Mouse (Mus musculus): Measurements from ENCODE around the gene Ino80d. TPM values are rescaled to one million over a fixed set of nuclear protein-coding genes. Genes with fewer than 3 reads are reported as not detected.

Gene Ino80d
- polyA plus RNA-seq, 1 experiment: 0.26 TPM

DNA sequence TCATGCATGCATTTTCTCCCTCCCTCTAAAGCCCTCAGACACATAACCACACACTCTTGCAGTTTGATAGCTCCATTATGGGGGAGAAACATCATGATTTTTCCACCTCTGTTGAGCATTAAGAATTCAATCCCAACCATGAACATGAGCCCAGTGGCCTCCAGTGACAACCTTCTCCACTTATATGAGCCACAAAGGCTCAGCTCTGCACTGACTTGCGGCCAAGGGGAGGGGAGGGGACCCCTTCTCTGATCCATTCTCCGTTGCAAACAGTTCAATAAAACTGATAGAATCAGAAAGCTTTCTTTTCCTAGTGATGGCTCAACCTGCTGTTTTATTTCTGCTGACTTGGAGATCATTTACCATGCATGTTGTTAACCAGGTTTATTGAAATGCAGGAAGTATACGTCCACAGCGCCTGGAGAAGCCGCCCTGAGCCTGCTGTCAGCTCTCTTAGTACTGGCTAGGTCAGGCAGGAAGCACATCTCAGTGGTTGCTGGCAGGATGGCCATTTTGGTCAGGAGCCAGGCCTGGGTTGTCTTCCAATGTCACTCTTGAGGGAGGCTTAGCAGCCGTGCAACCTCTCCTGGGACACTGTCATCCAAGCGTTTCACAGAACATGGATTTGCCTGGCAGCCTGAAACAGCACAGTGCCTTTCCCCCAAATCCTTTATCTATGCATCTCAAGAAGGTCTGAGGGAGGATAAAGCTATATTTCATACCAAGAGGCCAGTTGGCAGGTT is 163.2 kb downstream of the Ino80d start:
- Histone ChIP-seq H3K4me3 (replicated peaks) (no peak overlapping the region), H3K9me3 (ENCODE audit: control insufficient read depth, low read length) (no peaks in the 10 kb centered on the region), H3K27me3 (ENCODE audit: control insufficient read depth) (no peaks in the 10 kb centered on the region), H3K4me1 (ENCODE audit: control insufficient read depth) (no peaks in the 10 kb centered on the region), H3K36me3 (ENCODE audit: control insufficient read depth) (no peaks in the 10 kb centered on the region)
- TF ChIP-seq TAL1 (IDR thresholded peaks at IDR 0.05; ENCODE audit: low read length) (no peak), GATA1 (IDR thresholded peaks at IDR 0.05; ENCODE audit: low read length) (no peak)

DNA sequence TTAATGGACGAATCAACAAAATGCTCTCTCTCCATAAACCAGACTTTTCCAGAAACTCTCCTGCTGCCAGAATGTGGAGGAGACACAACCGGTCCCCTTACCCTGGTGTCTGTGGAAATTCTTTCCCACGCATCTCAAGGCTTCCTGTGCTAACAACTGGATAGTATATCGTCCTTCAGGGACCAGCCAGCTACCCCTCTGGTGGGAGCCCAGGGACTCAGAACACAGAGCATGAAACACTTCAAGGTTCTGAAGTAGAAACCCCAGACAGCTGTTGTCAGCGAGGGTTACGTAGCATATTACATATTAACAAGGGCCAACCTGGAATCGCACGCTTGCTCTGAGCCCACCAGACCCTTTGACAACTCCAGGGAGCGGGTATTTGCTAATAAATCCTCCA is 163.9 kb downstream of the Ino80d start:
- H3K36me3 ChIP-seq (ENCODE audit: control insufficient read depth): no peaks in the 10 kb centered on the region
- H3K27me3 ChIP-seq (ENCODE audit: control insufficient read depth): no peaks in the 10 kb centered on the region
- no peaks in the 10 kb centered on the region for H3K9me3 ChIP-seq (ENCODE audit: control insufficient read depth, low read length)
- no peak overlapping the region for H3K4me3 ChIP-seq (replicated peaks)
- TF ChIP-seq GATA1 (IDR thresholded peaks at IDR 0.05; ENCODE audit: low read length): no peak
- TF ChIP-seq TAL1 (IDR thresholded peaks at IDR 0.05; ENCODE audit: low read length): no peak
- no peaks in the 10 kb centered on the region for H3K4me1 ChIP-seq (ENCODE audit: control insufficient read depth)

DNA sequence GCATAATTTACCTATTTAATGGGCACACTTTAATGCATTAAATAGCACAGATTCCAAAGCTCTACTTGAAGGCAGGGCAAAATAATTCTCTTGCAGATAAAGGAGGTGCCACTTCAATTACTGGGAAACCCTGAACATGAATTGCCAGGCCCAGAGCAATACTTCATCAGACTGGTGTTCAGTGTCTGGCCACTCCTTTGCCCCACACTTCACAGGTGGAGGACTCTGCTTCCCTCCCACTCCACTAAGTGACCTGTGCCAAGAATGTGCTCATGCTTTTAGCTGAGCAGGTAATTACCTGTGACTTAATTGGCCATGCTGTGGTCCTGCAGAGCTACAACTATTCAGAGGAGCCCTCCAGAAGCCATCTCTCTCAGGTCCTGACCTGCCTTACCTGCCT is 166.7 kb downstream of the Ino80d start:
- H3K36me3 ChIP-seq (ENCODE audit: control insufficient read depth): no peaks in the 10 kb centered on the region
- TF ChIP-seq GATA1 (IDR thresholded peaks at IDR 0.05; ENCODE audit: low read length) (no peak), TAL1 (IDR thresholded peaks at IDR 0.05; ENCODE audit: low read length) (no peak)
- no peak overlapping the region for H3K4me3 ChIP-seq (replicated peaks)
- H3K4me1 ChIP-seq (ENCODE audit: control insufficient read depth): no peaks in the 10 kb centered on the region
- no peaks in the 10 kb centered on the region for H3K9me3 ChIP-seq (ENCODE audit: control insufficient read depth, low read length)
- H3K27me3 ChIP-seq (ENCODE audit: control insufficient read depth): no peaks in the 10 kb centered on the region

DNA sequence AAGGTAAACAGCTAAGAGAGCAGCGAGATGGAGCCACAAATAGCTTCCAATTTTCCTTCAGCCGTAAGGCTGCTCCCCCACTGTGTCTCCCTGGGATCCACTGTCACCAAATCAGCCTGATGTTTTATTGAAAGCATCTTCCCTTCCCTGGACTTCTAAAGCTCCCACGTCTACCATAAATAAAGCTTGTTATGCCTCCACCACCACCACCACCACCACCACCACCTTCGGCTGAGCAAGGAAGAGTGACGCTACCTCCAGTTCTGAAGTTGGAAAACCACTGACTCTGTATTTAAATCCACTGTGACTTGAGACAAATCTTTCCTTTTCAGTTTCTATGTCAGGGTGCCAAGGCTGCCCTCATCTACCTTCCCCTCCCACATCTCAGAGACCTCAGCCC is 167.5 kb downstream of the Ino80d start:
- H3K27me3 ChIP-seq (ENCODE audit: control insufficient read depth): no peaks in the 10 kb centered on the region
- no peak overlapping the region for H3K4me3 ChIP-seq (replicated peaks)
- no peaks in the 10 kb centered on the region for H3K9me3 ChIP-seq (ENCODE audit: control insufficient read depth, low read length)
- TF ChIP-seq GATA1 (IDR thresholded peaks at IDR 0.05; ENCODE audit: low read length) (no peak), TAL1 (IDR thresholded peaks at IDR 0.05; ENCODE audit: low read length) (no peak)
- no peaks in the 10 kb centered on the region for H3K36me3 ChIP-seq (ENCODE audit: control insufficient read depth)
- no peaks in the 10 kb centered on the region for H3K4me1 ChIP-seq (ENCODE audit: control insufficient read depth)

DNA sequence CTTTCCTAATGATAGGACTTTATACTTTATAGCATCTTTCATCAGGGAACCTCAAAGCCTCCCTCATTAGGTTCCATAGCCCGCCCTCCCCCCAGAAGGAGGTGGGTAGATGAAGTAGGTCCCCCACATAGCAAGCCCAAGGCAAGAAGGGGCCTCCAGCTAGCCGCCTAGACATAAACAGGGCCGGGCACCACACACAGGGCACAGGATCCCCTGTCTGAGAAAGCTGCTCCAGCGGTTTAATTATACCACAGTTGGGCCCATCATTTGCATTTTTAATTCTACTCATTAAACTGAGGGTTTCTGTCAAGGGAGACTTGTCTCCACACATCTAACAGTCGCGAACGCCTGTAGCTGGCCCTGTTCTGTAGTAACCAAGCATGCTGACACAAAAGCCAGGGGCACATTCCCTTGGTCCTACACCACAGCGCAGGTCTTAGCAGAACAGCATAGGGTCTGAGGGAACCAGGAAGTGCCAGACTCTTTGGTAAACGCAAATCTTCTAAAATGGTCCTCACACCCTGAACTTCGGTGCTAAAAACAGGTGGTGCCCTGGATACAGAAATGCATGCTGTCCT is 179.6 kb downstream of the Ino80d start:
- H3K9me3 ChIP-seq (ENCODE audit: control insufficient read depth, low read length): no peaks in the 10 kb centered on the region
- no peak for TF ChIP-seq TAL1 (IDR thresholded peaks at IDR 0.05; ENCODE audit: low read length)
- no peak for TF ChIP-seq GATA1 (IDR thresholded peaks at IDR 0.05; ENCODE audit: low read length)
- no peaks in the 10 kb centered on the region for H3K36me3 ChIP-seq (ENCODE audit: control insufficient read depth)
- no peak overlapping the region for H3K4me3 ChIP-seq (replicated peaks)
- no peaks in the 10 kb centered on the region for H3K27me3 ChIP-seq (ENCODE audit: control insufficient read depth)
- H3K4me1 ChIP-seq (ENCODE audit: control insufficient read depth): no peaks in the 10 kb centered on the region

DNA sequence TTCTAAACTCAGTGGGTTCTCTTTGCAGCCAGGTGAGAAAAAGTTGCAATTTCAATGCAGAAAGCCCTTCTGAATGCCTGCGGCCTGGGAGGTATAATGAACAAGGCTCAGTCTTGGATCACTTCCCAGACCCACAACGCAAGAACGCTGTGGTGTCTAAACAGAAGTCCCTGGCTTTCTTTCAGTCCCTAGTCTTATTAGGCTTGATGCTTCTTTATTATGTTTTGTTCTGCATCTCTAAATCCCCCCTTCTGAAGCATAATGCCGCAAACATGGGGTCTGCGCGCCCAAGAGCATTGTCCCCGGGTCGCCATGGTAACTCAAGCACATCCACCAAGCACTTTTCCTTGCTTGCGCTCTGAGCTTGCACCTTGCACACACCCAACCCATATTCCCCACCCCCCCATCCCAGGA is 180.4 kb downstream of the Ino80d start:
- H3K4me3 ChIP-seq (replicated peaks): no peak overlapping the region
- no peaks in the 10 kb centered on the region for H3K36me3 ChIP-seq (ENCODE audit: control insufficient read depth)
- H3K27me3 ChIP-seq (ENCODE audit: control insufficient read depth): no peaks in the 10 kb centered on the region
- no peaks in the 10 kb centered on the region for H3K4me1 ChIP-seq (ENCODE audit: control insufficient read depth)
- H3K9me3 ChIP-seq (ENCODE audit: control insufficient read depth, low read length): no peaks in the 10 kb centered on the region
- TF ChIP-seq GATA1 (IDR thresholded peaks at IDR 0.05; ENCODE audit: low read length) (no peak), TAL1 (IDR thresholded peaks at IDR 0.05; ENCODE audit: low read length) (no peak)

DNA sequence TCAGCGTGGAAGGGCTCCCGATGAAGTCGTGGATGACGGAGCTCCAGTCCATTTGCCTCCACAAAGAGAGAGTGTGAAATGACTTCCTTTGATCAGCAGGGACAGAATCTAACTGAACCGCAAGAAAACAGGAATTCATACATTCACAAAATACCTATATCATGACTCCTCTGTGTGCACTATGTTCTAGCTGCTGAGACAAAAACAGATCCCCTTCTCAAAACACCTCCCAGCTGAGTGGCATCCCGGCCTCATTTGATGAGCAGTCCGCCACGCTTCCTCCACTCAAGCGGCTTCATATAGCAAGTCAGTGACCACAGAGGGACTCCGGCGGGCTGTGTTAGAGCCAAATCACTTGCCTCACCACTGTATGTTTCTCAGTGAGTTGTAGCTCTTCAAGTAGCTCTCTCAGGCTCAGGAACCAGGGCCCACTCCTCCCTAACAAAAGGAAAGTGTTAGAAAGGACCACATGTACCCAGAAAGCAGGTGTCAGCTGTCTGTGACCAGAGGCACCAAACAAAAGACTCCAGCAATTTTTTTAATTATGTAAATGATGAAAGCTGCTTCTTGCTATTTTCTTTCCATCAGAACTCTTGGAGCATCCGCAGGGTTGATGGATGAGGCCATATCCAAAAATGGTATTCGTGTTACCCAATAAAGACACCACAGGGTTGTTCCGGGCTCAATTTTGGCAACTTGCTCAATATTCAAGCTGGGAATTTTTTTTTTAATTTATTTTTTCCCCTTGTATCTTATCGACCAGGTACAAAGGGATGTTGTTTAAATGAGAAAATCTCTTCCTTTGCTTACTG is 181.0 kb downstream of the Ino80d start:
- no peak overlapping the region for H3K4me3 ChIP-seq (replicated peaks)
- H3K27me3 ChIP-seq (ENCODE audit: control insufficient read depth): no peaks in the 10 kb centered on the region
- no peak for TF ChIP-seq TAL1 (IDR thresholded peaks at IDR 0.05; ENCODE audit: low read length)
- no peak for TF ChIP-seq GATA1 (IDR thresholded peaks at IDR 0.05; ENCODE audit: low read length)
- no peaks in the 10 kb centered on the region for H3K36me3 ChIP-seq (ENCODE audit: control insufficient read depth)
- H3K4me1 ChIP-seq (ENCODE audit: control insufficient read depth): no peaks in the 10 kb centered on the region
- H3K9me3 ChIP-seq (ENCODE audit: control insufficient read depth, low read length): no peaks in the 10 kb centered on the region

DNA sequence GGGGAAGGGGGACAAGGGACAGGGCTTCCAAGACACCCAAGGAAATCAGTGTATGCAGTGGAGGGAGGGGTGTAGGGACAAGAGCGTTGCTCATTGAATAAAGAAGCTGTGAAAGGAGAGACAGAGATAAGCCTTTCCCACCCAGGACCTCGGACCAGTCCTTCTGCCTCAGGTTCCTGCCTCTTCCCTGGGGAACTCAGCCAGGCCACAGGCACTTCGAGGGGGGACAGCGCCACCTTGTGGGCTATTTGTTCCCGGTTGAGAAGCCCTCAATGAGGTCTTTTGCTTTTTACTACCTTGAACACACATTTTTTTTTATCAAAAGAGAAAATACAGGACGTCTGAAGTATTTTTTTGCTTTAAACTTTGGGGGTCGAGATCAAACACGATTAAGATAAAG is 185.0 kb downstream of the Ino80d start:
- Histone ChIP-seq H3K4me3 (replicated peaks) (no peak overlapping the region), H3K36me3 (ENCODE audit: control insufficient read depth) (no peaks in the 10 kb centered on the region)

DNA sequence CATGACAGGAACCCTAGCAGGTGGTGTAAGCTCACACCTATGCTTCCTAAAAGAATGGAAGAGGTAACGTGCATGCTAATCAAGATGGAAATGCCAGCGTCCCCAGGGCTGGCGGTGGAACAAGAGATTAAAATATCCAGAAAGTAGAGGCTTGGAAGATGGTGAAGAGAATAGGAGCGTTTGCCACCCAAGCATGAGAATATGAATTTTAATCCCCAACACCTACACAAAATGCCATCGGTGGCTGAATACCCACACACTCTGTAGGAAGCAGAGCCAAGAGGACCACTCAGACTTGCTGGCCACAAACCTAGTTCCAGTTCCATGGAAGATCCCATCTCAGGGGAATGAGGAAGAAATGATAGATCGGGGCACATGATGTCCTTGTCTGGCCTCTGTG is 195.2 kb downstream of the Ino80d start:
- H3K27me3 ChIP-seq (ENCODE audit: control insufficient read depth): no peaks in the 10 kb centered on the region
- TF ChIP-seq TAL1 (IDR thresholded peaks at IDR 0.05; ENCODE audit: low read length): no peak
- TF ChIP-seq GATA1 (IDR thresholded peaks at IDR 0.05; ENCODE audit: low read length): no peak
- H3K36me3 ChIP-seq (ENCODE audit: control insufficient read depth): no peaks in the 10 kb centered on the region
- no peaks in the 10 kb centered on the region for H3K4me1 ChIP-seq (ENCODE audit: control insufficient read depth)
- no peaks in the 10 kb centered on the region for H3K9me3 ChIP-seq (ENCODE audit: control insufficient read depth, low read length)
- H3K4me3 ChIP-seq (replicated peaks): no peak overlapping the region

More for the DNA sequence above, 185.0 kb downstream of the Ino80d start:
- Histone ChIP-seq H3K27me3 (ENCODE audit: control insufficient read depth) (no peaks in the 10 kb centered on the region), H3K4me1 (ENCODE audit: control insufficient read depth) (no peaks in the 10 kb centered on the region), H3K9me3 (ENCODE audit: control insufficient read depth, low read length) (no peaks in the 10 kb centered on the region)
- TF ChIP-seq TAL1 (IDR thresholded peaks at IDR 0.05; ENCODE audit: low read length) (no peak), GATA1 (IDR thresholded peaks at IDR 0.05; ENCODE audit: low read length) (no peak)

Measured in erythroblast, embryonic 14.5 days (primary cell).